Mouse (Mus musculus) spleen, embryonic (tissue): ENCODE data around the gene Zfp553.

Source experiments
- CTCF ChIA-PET: fragments of 350-600 bp; sonication (Branson Sonifier 250); formaldehyde crosslinking; loops from one replicate; lab custom pipeline; 2022; lab: Charles Lee

Zfp553 gene

DNA sequence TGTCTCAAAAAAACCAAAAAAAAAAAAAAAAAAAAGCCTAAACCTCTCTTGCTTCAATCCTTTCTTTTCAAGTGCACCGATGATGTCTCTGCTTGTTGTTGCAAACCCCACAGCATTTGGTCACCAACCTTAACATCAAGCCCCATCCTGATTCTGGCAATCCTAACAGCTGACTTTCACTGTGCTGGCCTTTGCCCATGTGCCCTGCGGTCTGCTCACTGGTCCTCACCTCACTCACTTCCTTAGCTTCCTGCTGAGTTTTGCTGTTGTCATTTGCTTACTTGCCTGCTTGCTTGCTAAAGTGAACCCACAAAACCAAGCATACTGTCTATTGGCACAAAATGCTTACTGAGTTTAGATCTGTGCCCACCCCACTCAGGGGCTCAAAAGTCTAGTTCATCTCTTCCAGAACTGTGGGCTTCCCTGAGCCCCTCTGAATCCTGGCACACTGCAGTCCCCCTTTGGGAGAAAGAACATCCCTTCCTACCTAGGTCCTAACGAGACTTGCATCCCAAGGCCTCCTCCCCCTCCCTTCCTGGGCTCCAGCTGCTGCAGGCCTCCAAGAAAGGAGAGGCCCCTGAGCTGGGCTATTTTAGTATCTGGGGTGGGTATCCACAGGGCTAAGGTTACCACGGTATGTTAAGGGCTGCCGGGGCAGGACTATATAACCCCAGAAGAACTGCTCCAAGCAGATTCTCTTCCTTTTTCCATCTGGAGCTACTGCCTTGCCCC is 21.7 kb upstream of the Zfp553 start:
- CTCF ChIA-PET: interaction anchor here (0.6 kb wide), 1 partner anchor 715 kb away, joined by 3 read pairs; no protein-coding TSS in a partner anchor

DNA sequence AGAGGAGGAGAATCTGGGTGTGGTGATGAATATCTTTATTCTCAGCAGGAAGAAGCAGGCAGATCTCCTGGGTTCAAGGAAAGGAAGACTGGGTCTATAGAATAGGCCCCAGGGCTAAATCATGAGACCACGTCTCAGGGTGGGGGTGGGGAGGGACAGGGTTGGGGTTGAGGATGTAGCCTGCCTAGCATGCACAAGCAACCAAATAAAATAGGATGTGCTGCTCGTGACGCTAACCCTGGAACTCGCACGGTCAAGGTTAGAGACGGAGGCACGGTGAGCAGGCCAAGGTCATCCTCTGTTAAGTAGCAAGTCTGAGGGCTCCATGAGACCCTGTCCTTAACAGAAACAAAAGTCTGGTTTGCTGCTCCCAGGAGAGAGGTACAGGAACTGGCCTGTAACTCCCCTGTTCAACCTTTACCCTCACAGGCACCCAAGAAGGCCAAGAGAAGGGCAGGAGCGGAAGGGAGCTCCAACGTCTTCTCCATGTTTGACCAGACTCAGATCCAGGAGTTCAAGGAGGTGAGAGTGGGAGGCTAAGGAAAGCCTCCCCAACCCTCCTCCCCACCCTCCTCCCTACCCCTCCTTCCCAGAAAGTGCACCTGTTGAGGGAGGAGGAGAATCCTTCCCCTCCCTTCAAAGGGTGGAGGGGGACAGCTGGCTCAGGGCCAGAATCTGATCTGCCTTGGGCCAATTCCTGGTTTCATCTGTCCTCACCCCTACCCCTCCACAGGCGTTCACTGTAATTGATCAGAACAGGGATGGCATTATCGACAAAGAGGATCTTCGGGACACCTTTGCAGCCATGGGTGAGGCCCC is 20.2 kb upstream of the Zfp553 start:
- CTCF ChIA-PET: interaction anchor here (0.5 to 1.1 kb wide), 3 partner anchors 28 to 91 kb away, joined by 3 to 4 read pairs (median 3); no protein-coding TSS in a partner anchor

DNA sequence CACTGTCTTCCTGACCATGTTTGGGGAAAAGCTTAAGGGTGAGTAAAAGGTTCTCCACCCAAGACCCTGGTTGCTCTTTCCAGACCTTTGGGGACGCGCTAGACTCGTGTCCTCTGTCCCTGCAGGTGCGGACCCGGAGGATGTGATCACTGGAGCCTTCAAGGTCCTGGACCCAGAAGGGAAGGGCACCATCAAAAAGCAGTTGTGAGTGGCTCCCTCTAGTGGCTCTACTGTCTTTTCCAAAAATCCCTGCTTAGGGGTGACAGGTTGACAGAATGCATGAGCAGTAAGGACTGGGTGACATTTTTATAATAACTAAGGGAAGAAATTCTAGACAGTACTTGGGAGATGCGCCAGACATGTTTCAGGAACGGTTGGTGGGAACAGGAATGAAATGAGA is 19.4 kb upstream of the Zfp553 start:
- CTCF ChIA-PET: interaction anchor here (0.7 to 1.1 kb wide), 3 partner anchors 14 to 90 kb away, joined by 3 to 6 read pairs (median 4); no protein-coding TSS in a partner anchor

DNA sequence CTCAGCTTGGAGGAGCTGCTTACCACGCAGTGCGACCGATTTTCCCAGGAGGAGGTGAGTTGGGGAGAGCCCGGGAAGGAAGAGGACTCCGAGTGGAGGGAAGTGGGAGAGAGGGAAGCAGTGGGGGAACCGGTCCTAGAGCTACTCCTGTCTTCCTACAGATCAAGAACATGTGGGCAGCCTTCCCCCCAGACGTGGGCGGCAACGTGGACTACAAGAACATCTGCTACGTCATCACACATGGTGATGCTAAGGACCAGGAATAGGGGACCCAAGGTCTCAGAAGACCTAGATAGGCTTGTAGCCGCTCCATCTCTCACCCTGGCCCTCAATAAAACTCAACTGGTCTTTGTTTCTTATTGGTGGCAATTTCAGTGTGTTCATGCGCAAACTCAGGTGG is 18.9 kb upstream of the Zfp553 start:
- CTCF ChIA-PET: interaction anchor here (0.7 to 1.1 kb wide), 3 partner anchors 14 to 103 kb away, joined by 3 to 10 read pairs (median 6); no protein-coding TSS in a partner anchor

DNA sequence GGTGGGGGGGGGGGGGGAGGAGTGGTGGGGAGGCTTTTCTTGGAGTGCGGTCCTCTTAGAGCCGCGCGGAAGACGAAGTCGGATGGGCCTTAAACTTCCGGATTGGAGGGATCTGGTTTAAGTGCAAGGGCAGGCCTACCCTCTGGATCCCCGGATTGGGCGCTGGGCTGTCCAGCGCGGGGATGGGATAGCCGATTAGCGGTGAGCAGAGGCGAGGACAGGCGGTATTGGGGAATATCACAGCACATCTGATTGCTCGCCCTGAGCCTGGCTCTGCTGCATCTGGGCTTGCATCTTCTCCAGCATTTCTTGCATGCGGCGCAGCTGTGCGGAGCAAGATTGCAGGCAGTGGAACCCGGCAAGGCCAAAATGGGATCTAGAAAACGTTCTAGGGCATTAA is 18.3 kb upstream of the Zfp553 start:
- CTCF ChIA-PET: interaction anchor here (0.7 to 1.1 kb wide), 2 partner anchors 13 to 104 kb away, joined by 6 to 10 read pairs; no protein-coding TSS in a partner anchor

DNA sequence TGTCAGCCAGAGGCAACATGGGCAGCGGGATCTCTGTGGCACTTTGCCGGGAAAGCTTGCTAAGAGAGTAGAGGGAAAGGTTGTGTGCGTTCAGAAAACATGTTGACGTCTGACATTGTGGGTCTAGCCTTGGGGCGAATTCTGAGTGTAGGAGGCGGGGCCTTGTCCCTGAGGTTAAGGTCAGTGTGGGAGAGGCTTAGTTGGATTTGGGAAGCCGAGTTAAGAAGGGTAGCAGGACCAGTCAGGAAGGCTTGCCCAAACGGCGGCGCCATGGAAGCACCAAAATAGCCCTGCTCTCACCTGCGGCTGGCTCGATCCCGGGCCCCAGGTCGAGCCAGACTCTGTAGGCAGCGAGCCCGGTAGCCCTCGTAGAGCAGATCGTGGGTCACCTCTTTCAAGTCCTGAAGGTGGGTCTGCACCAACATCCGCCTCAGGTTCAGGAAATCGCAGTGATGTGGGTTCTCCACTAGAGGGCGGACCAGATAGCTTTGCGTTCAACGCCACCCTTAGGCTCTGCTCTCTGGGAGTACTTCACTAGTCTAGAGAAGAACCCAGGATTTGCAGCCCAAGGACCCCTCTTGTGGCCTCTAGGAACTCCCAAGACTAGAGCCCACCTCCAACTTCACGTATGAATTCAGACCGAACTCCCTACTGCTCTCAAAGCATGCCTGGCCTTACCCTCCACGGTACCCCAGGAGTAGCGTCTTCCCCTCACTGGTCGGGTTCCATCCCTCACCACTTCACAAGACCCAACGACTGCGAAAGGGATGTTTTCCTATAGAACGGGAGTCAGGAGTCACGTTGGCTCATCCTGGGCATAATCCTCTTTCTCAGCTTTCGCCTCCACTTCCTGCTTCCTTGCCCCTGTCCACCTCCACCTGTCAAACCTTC is 17.6 kb upstream of the Zfp553 start:
- CTCF ChIA-PET: no interaction called here

DNA sequence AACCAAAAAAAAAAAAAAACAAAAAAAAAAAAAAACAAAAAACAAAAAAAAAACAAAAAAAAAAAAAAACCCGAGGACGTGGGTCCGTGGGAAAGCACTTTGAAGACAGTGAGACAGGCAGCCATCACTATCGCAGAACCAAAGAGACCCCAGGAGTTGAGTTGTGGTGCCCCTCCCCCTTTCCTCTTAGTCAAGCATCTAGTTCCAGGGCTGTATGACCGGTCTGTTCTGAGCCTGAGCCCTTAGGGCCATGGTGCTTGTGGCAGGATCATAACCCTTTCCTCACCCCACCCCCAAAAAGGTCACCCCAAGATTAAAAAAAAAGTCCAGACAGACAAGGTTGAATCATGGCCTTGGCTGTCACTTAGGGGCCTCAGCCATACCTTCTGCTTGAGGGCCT is 16.6 kb upstream of the Zfp553 start:
- CTCF ChIA-PET: no interaction called here

DNA sequence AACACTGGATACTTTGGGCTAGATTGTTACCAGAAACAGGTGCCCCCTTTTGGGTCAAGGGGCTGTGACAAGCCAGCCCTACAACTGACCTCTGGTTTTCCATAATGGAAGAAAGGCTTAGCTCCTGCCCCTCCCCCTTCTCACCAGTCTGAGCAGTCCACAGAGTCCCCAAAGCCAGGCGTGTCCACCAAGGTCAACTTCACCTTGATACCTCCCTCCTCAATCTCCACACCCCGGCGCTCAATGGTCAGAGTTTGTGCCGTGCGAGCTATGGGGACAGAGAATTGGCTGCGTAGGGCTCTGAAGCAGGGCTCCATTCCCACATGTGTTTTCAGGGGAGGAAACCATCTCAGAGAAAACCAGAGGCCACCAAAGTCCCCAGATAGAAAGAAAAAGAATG is 15.4 kb upstream of the Zfp553 start:
- CTCF ChIA-PET: interaction anchor here (0.6 kb wide), 3 partner anchors 8 to 174 kb away, joined by 3 read pairs; no protein-coding TSS in a partner anchor

DNA sequence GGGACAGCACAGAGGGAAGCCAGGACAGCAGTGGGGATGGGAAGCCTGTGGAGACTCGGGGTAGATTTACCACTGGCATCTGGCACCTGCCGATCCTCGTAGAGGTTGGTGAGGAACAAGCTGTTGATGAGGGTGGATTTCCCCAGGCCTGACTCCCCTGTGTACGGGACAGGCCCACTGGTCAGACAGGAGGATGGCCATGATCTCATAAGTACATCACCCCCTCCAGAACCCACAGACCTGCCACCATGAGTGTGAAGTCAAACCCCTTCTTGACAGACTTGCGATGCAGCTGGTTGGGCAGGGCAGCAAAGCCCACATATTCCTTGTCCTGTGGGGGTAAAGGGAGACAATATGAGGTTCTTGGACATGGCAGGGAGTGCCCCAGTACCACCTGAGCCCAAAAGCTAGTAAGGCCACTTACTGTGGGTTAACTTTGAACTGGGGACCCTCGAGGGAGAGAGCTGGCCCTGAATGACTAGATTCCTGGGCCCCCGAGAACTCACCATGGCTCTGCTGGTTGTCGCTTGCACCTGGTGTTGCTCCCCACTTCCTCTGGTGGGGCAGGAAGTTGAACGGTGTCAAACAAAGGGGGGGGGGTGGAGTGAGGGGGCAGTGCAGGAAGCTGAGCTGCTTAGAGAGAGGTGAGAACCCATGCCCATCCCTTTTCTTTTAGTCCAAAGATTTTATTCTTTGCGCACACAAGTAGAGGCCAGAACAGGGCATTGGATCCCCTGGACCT is 14.8 kb upstream of the Zfp553 start:
- CTCF ChIA-PET: interaction anchor here (0.6 kb wide), 2 partner anchors 8 to 174 kb away, joined by 3 to 9 read pairs; no protein-coding TSS in a partner anchor

DNA sequence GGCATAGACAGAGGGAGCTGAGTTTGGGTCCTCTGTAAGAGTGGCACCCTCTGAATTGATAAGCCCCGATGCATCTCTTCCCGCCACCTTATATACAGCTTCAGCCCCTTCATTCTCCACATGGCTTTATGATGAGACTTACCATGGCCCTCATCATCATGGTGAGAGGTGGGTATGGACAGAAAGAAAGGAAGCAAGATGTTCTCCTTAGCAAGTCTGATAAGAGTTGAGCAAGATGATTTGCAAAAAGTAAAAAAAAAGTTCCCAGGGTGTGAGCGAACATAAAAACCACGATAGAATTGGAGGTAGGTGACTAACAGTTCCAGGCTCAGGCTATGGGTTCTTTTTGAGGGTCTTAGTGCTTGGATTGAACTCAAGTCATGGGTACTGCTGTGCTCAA is 14.2 kb upstream of the Zfp553 start:
- CTCF ChIA-PET: interaction anchor here (0.6 to 0.7 kb wide), 2 partner anchors 8 to 202 kb away, joined by 9 to 14 read pairs; partner anchors contain the start of gene Pagr1b

DNA sequence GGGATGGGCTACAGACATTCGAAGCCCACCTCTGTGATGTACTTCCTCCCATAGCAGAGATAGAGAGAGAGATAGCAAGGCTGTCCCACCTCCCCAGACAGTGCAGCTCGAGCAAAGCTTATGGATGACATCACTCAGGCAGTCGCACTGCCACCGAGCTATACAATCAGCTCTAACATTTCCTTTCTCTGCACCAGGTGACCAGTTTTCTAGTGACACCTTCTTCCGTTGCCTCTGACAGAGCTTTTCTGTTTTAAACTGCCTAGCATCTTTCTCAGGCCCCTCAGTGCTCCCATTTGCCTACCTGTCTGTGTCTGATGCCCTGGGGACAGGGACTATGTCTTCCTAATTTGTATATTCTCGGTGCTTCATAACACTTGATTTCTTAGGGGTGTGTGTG is 12.4 kb upstream of the Zfp553 start:
- CTCF ChIA-PET: interaction anchor here (0.6 to 0.7 kb wide), 4 partner anchors 23 to 593 kb away, joined by 3 to 7 read pairs (median 3); no protein-coding TSS in a partner anchor

DNA sequence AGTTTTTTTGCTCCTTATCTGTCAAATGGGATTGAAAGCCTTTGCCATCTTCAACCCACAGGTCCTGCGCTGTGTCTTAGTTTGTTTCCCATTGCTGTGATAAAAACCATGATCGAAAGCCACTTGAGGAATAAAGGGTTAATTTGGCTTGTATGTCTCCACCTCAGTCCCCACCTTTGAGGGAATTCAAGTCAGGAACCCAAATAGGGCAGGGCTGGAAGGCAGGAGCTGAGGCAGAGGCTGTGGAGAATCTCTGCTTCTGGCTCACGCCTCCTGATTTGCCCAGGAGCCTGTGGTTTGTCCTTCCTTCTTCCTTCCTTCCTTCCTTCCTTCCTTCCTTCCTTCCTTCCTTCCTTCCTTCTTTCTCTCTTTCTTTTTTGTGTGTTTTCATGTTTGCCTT is 9.8 kb upstream of the Zfp553 start:
- CTCF ChIA-PET: interaction anchor here (0.6 kb wide), 2 partner anchors 222 to 295 kb away, joined by 3 read pairs; no protein-coding TSS in a partner anchor

DNA sequence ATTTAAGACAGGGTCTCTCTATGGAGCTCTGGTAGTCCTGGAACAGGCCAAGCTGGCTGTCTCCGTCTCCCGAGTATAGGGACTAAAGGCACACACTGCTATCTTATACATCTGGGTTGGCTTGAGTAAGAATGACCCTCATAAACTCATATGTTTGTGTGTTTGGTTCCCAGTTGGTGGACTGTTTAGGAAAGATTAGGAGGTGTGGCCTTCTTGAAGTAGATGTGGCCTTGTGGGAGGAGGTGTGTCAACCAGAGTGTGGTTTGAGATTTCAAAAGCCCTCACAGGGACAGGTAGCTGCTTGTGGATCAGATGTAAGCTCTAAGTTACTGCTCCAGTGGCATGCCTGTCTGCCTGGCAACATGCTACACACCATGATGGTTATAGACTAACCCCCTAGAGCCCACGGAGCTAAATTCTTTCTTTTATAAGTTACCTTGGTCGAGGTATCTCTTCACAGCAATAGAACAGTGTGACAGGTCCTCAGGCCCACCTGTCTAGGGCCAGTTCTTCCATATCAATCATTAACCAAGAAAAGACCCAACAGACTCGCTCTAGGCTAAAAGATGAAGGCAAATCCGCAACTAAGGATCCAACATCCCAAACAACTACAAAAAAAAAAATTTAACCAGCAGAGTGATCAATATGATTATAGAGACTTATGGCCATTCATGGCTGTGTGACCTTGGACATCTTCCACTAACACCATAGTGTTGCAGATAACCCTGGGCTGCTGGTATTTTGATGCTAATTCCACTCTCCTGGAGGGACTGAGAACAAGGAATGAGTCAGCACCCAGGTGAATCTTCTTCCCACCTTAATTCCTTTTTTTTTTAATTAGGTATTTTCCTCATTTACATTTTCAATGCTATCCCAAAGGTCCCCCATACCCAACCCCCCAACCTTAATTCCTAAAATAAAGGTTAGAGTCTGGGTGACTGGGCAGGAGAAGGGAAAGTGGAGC is 9.1 kb upstream of the Zfp553 start:
- CTCF ChIA-PET: interaction anchor here (0.6 kb wide), 2 partner anchors 223 to 296 kb away, joined by 3 read pairs; no protein-coding TSS in a partner anchor

DNA sequence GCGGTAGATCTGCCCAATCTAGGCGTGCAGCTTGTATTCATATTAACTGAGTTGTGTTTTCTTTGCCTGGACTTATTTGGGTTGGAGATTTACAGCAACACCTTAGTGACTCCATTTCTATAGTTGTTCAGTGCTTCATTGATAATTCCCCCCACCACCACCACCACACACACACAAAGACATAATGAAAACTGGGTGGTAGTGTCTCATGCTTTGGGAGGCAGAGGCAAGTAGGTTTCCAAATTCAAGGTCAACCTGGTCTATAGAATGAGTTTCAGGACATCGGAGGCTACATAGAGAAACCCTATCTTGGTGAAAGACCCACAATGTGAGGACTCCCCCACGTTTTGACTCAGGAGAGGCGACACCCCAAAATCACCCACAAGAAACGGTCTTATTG is 8.2 kb upstream of the Zfp553 start:
- CTCF ChIA-PET: no interaction called here

DNA sequence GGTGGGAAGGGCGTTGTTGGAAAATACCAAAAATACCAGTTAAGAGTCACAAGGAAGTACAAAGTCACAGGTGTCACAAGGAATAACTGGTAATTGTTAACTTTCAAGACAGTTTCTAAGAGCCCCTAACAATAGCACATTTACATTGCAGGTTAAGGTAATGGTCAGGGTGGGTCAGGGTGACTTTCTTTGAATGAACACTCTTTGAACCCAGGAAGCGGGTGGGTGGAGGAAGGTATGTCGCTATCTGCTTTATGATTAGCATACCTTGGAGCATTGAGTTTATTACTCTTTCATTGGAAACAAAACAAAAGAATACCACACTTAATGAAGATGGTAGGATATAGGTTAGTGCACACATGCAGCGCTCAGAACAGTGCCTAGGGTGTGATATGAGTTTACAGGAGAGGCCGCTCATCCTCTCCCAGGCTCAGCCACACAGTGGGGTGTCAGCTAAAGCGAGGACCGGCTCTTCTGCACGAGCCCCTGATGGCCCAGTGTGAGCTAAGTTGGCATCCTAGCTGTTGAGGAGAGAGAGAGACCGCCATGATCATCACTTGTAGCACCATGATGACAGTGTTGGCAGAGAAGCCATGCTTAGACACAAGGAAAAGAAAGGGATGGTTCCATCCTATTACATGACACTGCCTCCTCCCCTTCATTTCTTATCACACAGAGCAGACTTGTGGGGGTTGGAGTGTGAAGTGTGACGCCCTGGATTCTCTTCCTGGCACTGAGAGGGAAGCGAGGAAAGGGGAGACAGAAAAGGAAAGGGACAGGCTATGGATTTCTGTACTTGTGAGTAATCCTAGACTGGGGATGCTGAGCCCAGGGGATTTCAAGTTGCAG is 7.5 kb upstream of the Zfp553 start:
- CTCF ChIA-PET: interaction anchor here (0.7 kb wide), 1 partner anchor 8 kb away, joined by 3 read pairs; no protein-coding TSS in a partner anchor

DNA sequence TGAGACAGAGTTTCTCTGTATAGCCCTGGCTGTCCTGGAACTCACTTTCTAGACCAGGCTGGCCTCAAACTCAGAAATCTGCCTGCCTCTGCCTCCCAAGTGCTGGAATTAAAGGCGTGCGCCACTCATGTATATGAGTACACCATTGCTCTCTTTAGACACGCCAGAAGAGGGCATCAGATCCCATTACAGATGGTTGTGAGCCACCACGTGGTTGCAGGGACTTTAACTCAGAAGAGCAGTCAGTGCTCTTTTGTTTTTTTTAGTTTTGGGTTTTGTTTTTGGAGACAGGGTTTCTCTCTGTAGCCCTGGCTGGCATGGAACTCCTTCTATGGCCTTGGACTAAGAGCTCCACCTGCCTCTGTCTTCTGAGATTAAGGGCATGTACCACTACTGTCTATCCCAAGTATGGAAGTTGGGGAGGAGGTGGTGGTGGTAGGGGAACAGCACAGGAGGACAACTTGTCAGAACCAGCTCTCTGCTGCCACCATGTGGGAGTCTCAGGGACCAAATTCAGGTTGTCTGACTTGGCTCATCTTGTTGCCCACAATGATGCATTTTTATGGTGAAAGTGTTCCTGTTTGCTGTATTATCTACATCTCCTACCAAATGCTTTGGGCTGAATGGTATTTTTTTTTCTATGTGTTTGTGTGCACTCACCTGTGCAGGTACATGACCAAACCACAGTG is 4.1 kb upstream of the Zfp553 start:
- CTCF ChIA-PET: no interaction called here

DNA sequence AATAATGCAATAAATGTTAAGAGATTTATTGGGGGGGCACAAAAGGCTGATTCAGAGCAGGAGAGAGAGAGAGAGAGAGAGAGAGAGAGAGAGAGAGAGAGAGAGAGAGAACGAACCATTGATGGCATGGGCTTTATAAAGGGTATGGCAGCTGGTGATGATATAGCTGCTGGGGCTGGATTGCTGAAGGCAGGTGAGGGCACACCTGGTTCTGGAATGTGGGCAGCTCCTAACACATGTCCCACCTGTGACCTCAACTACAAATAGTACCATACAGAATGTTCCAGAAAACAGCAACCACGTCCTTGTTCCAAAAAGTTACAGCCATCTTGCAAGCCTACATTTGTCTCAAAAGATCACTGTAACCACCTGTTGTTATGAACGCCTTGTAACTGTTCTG is 1.5 kb upstream of the Zfp553 start:
- CTCF ChIA-PET: interaction anchor here (0.7 kb wide), 2 partner anchors 23 to 57 kb away, joined by 4 to 9 read pairs; no protein-coding TSS in a partner anchor
